Mouse (Mus musculus): Measurements from ENCODE around the gene Mt2. TPM values are rescaled to one million over a fixed set of nuclear protein-coding genes. Genes with fewer than 3 reads are reported as not detected.

The Mt2 gene
- polyA plus RNA-seq, 1 experiment from 2014 or later: 55.8 TPM

DNA sequence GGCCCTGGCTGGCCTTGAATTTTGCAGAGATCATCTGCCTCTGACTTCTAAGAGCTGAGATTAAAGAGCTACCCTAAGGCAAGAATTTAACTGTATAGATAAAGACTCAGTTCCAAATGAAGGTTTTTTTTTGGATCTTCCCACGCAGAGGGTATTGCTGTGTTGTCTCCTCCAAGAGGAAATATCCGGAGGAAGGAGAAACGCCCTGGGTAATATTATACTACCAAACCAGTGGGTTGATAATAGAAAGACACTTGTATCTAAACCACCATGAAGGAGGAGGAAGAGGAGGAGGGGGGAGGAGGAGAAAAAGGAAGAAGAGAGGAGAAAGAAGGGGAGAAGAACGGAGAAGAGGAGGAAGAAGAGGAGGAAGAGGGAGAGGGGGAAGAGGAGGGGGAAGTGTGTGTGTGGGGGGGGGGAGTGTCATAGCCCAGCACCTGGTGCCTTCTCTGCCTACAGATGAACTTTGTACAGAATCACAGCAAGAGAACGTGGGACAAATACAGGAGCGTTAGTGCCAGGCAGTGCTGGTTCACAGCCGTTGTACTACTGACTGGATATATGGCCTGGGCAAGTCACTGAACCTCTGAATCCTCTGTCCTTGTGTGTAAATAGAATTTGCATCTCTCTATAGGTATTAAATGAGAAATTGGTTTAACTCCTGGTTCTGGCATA lies 5.4 kb downstream of the Mt2 start:
- H3K4me1 ChIP-seq: peaks cover 34% of the 10 kb centered on the region
- no peak overlapping the region for H3K27ac ChIP-seq (replicated peaks)
- DNase-seq (ENCODE audit: low spot score): no peak
- H3K36me3 ChIP-seq: no peaks in the 10 kb centered on the region
- no peaks in the 10 kb centered on the region for H3K9me3 ChIP-seq (replicated peaks)
- no peak overlapping the region for H3K4me3 ChIP-seq
- H3K27me3 ChIP-seq (ENCODE audit: low read depth, poor library complexity, severe bottlenecking): peaks cover 100% of the 10 kb centered on the region
- WGBS: 67% methylated on average over 7 of the region's 7 CpGs

DNA sequence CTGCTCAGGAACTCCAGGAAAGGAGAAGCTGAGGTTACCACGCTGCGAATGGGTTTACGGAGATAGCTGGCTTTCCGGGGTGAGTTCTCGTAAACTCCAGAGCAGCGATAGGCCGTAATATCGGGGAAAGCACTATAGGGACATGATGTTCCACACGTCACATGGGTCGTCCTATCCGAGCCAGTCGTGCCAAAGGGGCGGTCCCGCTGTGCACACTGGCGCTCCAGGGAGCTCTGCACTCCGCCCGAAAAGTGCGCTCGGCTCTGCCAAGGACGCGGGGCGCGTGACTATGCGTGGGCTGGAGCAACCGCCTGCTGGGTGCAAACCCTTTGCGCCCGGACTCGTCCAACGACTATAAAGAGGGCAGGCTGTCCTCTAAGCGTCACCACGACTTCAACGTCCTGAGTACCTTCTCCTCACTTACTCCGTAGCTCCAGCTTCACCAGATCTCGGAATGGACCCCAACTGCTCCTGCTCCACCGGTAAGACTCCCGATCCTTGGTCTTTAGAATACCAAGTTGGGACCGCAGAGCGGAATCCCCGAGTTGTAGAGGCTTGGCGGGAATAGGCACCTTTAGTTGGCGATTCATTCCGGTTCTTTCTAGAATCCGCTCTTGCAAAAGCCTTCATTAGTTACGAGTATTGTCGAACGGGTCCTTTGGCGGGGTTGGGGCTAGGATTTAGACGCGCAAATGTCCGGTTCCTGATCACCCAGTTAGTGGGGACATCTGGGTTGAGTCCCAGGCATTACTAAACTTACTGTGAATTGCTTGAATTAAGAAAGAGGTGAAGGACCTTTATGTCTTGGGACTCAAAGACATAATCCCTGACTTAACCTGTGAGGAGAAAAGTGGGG lies 6.6 kb downstream of the Mt2 start, which contains the start of gene Mt1:
Gene Mt1, plus strand, starts transcription at position 226 of the 856 bp plus-strand sequence.
- Histone ChIP-seq H3K27ac (replicated peaks) (peak within 1 kb of the TSS; percentile 55; the same call in 1 of the 2 replicates), H3K27me3 (ENCODE audit: low read depth, poor library complexity, severe bottlenecking) (peaks cover 100% of the 10 kb centered on the region), H3K9me3 (replicated peaks) (no peaks in the 10 kb centered on the region), H3K4me3 (peak within 1 kb of the TSS; percentile 58), H3K4me1 (peaks cover 38% of the 10 kb centered on the region), H3K36me3 (no peaks in the 10 kb centered on the region)
- peak; percentile 76 for DNase-seq (ENCODE audit: low spot score)
- WGBS: under 1% methylated on average over 50 of the region's 50 CpGs

DNA sequence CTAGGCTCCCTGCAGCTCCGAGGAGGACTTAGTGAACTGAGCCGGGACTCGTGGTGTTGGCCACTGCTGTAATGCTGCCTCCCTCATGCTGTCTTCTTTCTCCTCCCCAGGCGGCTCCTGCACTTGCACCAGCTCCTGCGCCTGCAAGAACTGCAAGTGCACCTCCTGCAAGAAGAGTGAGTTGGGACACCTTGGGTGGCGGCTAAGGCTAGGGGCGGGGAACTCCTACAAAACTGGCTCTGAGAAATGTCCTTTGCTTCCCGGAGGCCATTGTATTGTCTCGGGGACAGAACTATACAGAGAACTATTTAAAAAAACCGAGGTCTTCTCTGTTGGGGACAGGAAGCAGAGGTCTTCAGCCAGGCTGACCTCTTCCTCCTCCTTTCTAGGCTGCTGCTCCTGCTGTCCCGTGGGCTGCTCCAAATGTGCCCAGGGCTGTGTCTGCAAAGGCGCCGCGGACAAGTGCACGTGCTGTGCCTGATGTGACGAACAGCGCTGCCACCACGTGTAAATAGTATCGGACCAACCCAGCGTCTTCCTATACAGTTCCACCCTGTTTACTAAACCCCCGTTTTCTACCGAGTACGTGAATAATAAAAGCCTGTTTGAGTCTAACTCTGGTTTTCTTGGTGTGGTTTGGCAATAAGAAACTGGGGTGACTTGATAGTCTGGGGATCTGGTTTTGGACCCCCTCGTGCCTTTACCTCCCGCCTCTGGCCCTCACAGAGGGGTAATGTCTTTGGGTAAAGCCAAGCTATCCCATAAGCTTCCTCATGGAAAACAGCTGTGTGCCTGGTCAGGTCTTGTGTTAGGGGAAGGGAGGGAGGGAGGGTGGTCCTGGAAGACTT lies 7.5 kb downstream of the Mt2 start:
- Histone ChIP-seq H3K9me3 (replicated peaks) (no peaks in the 10 kb centered on the region), H3K36me3 (no peaks in the 10 kb centered on the region), H3K4me3 (peak overlapping the region; percentile 58), H3K27ac (replicated peaks) (peak overlapping the region; percentile 55; the same call in 1 of the 2 replicates), H3K27me3 (ENCODE audit: low read depth, poor library complexity, severe bottlenecking) (peaks cover 100% of the 10 kb centered on the region), H3K4me1 (peaks cover 39% of the 10 kb centered on the region)
- peak; percentile 55 for DNase-seq (ENCODE audit: low spot score)
- WGBS: 4% methylated on average over 25 of the region's 25 CpGs

DNA sequence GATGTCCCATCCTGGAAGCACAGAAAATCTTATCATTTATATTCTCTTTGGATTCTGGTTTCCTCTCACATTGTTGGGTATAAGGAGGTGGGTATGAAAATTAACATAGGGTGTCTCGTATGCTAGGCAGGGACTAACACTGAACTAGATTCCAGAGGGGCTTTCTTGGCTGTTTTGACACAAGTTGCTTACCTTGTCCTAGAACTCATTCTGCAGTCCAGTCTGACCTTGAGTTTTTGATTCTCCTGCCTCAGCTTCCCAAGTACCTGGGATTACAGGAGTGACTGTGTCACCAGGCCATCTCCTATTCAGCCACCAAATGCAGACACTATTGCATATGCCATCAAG lies 8.1 kb downstream of the Mt2 start:
- 90% methylated on average over 1 of the region's 1 CpGs for WGBS
- Histone ChIP-seq H3K4me3 (peak overlapping the region; percentile 58; the same call in 1 of the 2 replicates), H3K9me3 (replicated peaks) (no peaks in the 10 kb centered on the region), H3K4me1 (peaks cover 39% of the 10 kb centered on the region), H3K36me3 (no peaks in the 10 kb centered on the region), H3K27ac (replicated peaks) (no peak overlapping the region), H3K27me3 (ENCODE audit: low read depth, poor library complexity, severe bottlenecking) (peaks cover 100% of the 10 kb centered on the region)
- no peak for DNase-seq (ENCODE audit: low spot score)

DNA sequence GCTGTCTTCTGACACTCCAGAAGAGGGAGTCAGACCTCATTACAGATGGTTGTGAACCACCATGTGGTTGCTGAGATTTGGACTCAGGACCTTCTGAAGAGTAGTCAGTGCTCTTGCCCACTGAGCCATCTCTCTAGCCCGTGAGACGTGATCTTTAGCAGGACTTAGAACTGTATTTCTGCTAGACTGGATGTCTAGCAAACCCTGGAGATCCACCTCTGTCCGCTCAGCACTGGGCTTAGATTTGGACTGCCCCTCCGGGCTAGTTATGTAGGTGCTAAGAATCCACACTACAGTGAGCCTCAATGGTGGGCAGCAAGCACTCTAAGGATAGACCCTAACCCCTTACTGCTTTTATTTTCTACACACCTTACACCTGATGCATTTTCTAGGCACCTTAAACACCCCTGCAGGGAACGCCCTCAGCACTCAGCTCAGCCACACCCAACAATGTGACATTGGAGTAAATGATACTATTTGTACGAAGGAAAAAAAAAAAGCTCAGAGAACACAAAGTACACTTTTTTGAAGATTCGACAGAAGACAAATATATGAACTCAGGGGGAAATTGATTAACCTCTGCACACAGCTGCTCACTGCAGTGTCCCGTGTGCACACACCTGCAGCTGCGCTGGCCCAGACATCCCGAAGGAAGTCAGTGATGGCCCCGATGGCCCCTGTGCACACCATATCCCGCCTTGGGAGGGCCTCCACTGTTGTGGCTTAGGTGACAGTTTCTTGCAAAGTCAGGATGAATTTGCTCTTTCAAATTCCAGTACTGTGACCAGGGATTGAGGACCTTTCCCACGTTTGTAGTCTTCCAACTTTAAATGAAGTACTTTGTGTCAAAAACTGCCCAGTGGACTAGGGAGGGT lies 9.8 kb downstream of the Mt2 start:
- WGBS: 69% methylated on average over 13 of the region's 13 CpGs
- H3K27me3 ChIP-seq (ENCODE audit: low read depth, poor library complexity, severe bottlenecking): peaks cover 100% of the 10 kb centered on the region
- H3K4me3 ChIP-seq: peak overlapping the region; percentile 41
- peaks cover 50% of the 10 kb centered on the region for H3K4me1 ChIP-seq
- no peak overlapping the region for H3K27ac ChIP-seq (replicated peaks)
- H3K36me3 ChIP-seq: no peaks in the 10 kb centered on the region
- no peaks in the 10 kb centered on the region for H3K9me3 ChIP-seq (replicated peaks)
- no peak for DNase-seq (ENCODE audit: low spot score)

DNA sequence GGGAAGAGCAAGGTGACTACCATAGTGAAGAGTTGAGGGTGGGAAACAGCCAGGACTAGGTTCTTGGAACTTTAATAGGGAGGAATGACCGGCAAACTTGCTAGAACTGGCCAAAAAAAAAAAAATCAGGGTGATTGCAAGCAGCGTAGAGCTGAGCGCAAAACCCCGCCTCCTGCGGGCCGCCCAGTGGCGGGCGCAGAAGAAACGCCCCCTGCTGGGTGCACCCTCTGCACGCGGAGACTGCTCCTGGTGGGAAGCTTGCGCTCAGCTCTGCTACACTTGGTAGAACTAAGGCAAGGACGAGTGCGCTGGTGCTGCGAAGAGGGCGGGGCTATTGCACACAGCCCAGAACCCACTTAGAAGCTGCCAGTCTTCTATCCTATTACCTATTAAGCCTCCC lies 10.7 kb downstream of the Mt2 start:
- Histone ChIP-seq H3K27me3 (ENCODE audit: low read depth, poor library complexity, severe bottlenecking) (peaks cover 100% of the 10 kb centered on the region), H3K9me3 (replicated peaks) (no peaks in the 10 kb centered on the region), H3K27ac (replicated peaks) (no peak overlapping the region), H3K4me1 (peaks cover 55% of the 10 kb centered on the region), H3K36me3 (no peaks in the 10 kb centered on the region), H3K4me3 (peak overlapping the region; percentile 41)
- WGBS: under 1% methylated on average over 16 of the region's 16 CpGs
- peak; percentile 71 for DNase-seq (ENCODE audit: low spot score)

DNA sequence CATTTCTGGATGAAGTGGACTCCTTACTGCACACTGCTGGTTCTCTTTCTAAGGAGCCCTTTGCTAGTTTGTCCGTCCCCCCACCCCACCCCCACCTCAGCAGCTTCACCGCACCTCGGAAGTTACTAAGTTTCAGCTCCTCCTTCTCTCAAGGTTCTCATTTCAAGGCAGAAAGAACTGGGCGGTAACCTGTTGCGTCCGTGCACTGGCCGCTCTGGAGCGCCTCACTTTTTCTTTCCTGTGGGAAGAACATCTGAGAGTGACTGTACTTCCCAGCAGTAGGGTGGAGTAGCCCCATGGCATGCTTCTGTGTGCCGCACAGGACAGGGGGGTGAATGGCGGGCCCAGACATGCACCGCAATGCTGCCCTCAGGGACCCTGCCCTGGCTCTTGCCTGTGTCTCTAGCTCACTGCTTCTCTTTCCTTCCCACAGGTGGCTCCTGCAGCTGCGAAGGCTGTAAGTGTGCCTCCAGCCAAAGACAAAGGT lies 11.9 kb downstream of the Mt2 start:
- no peaks in the 10 kb centered on the region for H3K36me3 ChIP-seq
- WGBS: 17% methylated on average over 12 of the region's 12 CpGs
- H3K9me3 ChIP-seq (replicated peaks): no peaks in the 10 kb centered on the region
- H3K4me1 ChIP-seq: peaks cover 50% of the 10 kb centered on the region
- no peak overlapping the region; the same call in 1 of the 2 replicates for H3K27ac ChIP-seq (replicated peaks)
- no peak overlapping the region for H3K4me3 ChIP-seq
- peaks cover 99% of the 10 kb centered on the region for H3K27me3 ChIP-seq (ENCODE audit: low read depth, poor library complexity, severe bottlenecking)
- DNase-seq (ENCODE audit: low spot score): no peak

DNA sequence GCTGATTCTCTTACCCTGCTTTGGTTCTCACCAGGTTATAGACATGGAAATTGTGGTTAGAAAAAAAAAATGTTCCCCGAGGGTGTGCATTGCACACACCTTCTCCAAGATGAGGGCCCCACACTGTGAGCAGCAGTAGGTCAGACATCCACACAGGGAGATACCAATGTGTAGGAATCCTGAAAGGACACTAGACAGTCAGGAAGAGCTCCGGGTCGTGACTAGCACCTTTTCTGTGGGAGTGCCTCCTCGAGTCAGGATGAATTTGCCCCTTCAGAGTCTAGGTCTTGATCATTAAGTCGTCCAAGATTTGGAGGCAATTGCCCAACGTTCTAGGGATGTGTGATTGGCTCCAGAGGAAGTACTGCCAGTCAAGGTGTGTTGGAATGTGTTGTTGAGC lies 13.3 kb downstream of the Mt2 start:
- Histone ChIP-seq H3K4me3 (no peak overlapping the region), H3K4me1 (peaks cover 44% of the 10 kb centered on the region), H3K9me3 (replicated peaks) (no peaks in the 10 kb centered on the region), H3K27ac (replicated peaks) (no peak overlapping the region), H3K27me3 (ENCODE audit: low read depth, poor library complexity, severe bottlenecking) (peaks cover 94% of the 10 kb centered on the region), H3K36me3 (no peaks in the 10 kb centered on the region)
- DNase-seq (ENCODE audit: low spot score): no peak
- WGBS: 72% methylated on average over 6 of the region's 6 CpGs

DNA sequence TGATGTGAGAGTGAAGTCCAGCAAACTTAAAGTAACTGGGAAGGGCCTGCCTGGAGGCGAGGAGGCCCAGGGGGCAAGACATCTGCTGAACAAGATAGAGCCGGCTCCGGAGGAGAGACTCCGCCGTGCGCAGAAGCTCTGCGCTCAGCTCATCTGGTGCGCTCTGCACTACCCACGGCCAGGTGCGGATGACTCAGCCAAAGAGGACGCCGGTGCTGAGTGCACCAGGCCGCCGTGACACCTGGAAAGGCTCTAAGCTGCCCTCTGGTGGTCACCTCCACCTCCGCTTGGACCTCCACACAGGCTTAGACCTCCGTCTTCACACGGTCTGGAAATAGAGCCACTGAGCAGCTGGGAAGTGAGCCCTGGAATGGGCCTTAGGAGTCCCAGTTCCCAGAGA lies 14.1 kb downstream of the Mt2 start:
- Histone ChIP-seq H3K9me3 (replicated peaks) (no peaks in the 10 kb centered on the region), H3K27ac (replicated peaks) (0 out of 2 replicates have a peak overlapping the region, but pooled peaks have one; percentile 43), H3K36me3 (no peaks in the 10 kb centered on the region), H3K4me1 (peaks cover 51% of the 10 kb centered on the region), H3K27me3 (ENCODE audit: low read depth, poor library complexity, severe bottlenecking) (peaks cover 87% of the 10 kb centered on the region), H3K4me3 (peak overlapping the region; percentile 22; the same call in 1 of the 2 replicates)
- WGBS: 3% methylated on average over 17 of the region's 17 CpGs
- peak; percentile 63 for DNase-seq (ENCODE audit: low spot score)

DNA sequence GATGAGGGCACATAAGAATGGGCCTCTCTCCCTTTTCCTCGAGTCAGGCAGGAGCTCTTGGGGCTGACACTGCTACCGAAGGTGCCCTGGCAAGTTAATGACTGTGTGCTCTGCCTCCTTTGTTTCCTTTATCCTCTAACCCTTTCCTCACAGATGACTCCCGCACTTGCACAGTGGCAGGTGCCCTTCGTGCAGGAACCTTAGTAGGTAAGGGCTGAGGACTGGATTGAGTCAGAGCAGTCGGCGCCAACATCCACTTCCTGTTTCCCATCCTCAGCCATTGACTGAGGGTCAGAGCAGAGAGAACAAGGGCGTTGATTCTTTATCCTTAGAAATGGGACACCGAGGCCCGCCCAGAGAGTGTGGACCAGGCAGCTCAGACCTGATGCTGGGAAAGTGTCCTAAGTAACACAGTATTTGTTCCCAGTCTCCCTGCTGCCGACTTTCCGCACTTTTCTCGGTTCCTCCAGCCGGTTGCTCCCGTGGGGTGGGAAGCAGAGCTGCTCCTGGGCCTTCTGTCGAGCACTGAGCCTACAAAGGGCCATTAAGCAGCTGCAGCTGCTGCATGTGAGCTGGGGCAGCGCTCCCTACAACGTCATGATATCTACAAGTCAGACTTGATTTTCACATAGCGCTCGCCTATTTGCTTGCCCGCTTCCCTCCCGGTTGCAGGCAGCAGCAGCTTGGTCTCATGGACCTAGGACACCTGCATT lies 15.0 kb downstream of the Mt2 start:
- 0 out of 2 replicates have a peak overlapping the region, but pooled peaks have one; percentile 22 for H3K4me3 ChIP-seq
- H3K27me3 ChIP-seq (ENCODE audit: low read depth, poor library complexity, severe bottlenecking): peaks cover 83% of the 10 kb centered on the region
- no peaks in the 10 kb centered on the region for H3K9me3 ChIP-seq (replicated peaks)
- DNase-seq (ENCODE audit: low spot score): peak; percentile 39
- WGBS: 32% methylated on average over 21 of the region's 21 CpGs
- H3K27ac ChIP-seq (replicated peaks): peak overlapping the region; percentile 43
- H3K4me1 ChIP-seq: peaks cover 52% of the 10 kb centered on the region
- H3K36me3 ChIP-seq: no peaks in the 10 kb centered on the region

All from midbrain, embryonic 10.5 days (tissue).